Mouse (Mus musculus) liver, embryonic 11.5 days (tissue): ENCODE measurements around the gene Iqgap1. TPM values are rescaled to one million over a fixed set of nuclear protein-coding genes. Genes with fewer than 3 reads are reported as not detected.

Experiments
- ATAC-seq: fragments of 200-750 bp; cut with Nextera tagmentation; replicated peaks from 2 replicates; pipeline ENCODE4 v1.8.0; 2017; ENCODE audit warnings: moderate number of reproducible peaks, mild to moderate bottlenecking, moderate TSS enrichment, moderate library complexity; ENCODE audit not compliant: low FRiP score
- DNase-seq: peaks from one replicate; pipeline ENCODE4 v3.0.0-alpha.2; 2017; ENCODE audit warnings: low spot score
- H3K27ac ChIP-seq: fragments of 300-500 bp; sonication (generic); 2 replicates; pipeline ENCODE4 v1.5.1; 2014; ENCODE audit warnings: mild to moderate bottlenecking, low read depth, low read length, control low read depth
- H3K27me3 ChIP-seq: fragments of 300-500 bp; sonication (generic); replicated peaks from 2 replicates; pipeline ENCODE4 v1.6.1; 2014; ENCODE audit warnings: low read length, mixed read lengths; ENCODE audit not compliant: control insufficient read depth, insufficient read depth
- H3K36me3 ChIP-seq: fragments of 300-500 bp; sonication (generic); 2 replicates; pipeline ENCODE4 v1.6.1; 2014; ENCODE audit warnings: mild to moderate bottlenecking, low read length, moderate library complexity, mixed read lengths; ENCODE audit not compliant: control insufficient read depth, insufficient read depth
- H3K4me1 ChIP-seq: fragments of 300-500 bp; sonication (generic); replicated peaks from 2 replicates; pipeline ENCODE4 v1.6.1; 2014; ENCODE audit warnings: low read length, mixed read lengths; ENCODE audit not compliant: control insufficient read depth, insufficient read depth
- H3K4me2 ChIP-seq: fragments of 300-500 bp; sonication (generic); 2 replicates; pipeline ENCODE4 v1.6.1; 2014; ENCODE audit warnings: mild to moderate bottlenecking, control low read depth, moderate library complexity
- H3K4me3 ChIP-seq: fragments of 300-500 bp; sonication (generic); 2 replicates; pipeline ENCODE4 v1.5.1; 2014; ENCODE audit warnings: low read depth, low read length, control low read depth
- H3K9ac ChIP-seq: fragments of 300-500 bp; sonication (generic); 2 replicates; pipeline ENCODE4 v1.6.1; 2014; ENCODE audit warnings: low read depth, low read length, control low read depth
- H3K9me3 ChIP-seq: fragments of 300-500 bp; sonication (generic); 2 replicates; pipeline ENCODE4 v1.6.1; 2016; ENCODE audit warnings: low read length, inconsistent platforms, mixed read lengths; ENCODE audit not compliant: control insufficient read depth
- WGBS: fragments of 180-500 bp; shearing (Covaris S2); extraction: QIAGEN DNeasy Blood & Tissue Kit; methylation state at CpG from one replicate; pipeline ENCODE4 v1.1.7; 2014; 5-methylcytosine and 5-hydroxymethylcytosine counted together
- polyA plus RNA-seq: library from polyadenylated mRNA; unstranded; fragments of >200 nt; fragmentation: Nextera tagmentation; extraction: Ambion mirVana; gene quantifications from 2 replicates; pipeline ENCODE4 v1.2.1, GENCODE M21; 2014

Iqgap1 gene
- polyA plus RNA-seq, 1 experiment from 2014 or later = 28.2 TPM

- Histone ChIP-seq H3K27me3 (no peaks in the 10 kb centered on the region), H3K4me3 (no peak overlapping the region), H3K9me3 (no peaks in the 10 kb centered on the region), H3K4me2 (no peak overlapping the region), H3K4me1 (peaks cover 10% of the 10 kb centered on the region), H3K27ac (no peak overlapping the region), H3K9ac (no peak overlapping the region), H3K36me3 (peaks cover 4% of the 10 kb centered on the region; the same call in 1 of the 2 replicates)
- WGBS = 89% methylated on average over 15 of the region's 15 CpGs
- ATAC-seq (no peak), DNase-seq (no peak)
These were observed 50.9 kb downstream of the Iqgap1 start for GRCm38 (mm10) chr7:80774615-80775447.

DNA sequence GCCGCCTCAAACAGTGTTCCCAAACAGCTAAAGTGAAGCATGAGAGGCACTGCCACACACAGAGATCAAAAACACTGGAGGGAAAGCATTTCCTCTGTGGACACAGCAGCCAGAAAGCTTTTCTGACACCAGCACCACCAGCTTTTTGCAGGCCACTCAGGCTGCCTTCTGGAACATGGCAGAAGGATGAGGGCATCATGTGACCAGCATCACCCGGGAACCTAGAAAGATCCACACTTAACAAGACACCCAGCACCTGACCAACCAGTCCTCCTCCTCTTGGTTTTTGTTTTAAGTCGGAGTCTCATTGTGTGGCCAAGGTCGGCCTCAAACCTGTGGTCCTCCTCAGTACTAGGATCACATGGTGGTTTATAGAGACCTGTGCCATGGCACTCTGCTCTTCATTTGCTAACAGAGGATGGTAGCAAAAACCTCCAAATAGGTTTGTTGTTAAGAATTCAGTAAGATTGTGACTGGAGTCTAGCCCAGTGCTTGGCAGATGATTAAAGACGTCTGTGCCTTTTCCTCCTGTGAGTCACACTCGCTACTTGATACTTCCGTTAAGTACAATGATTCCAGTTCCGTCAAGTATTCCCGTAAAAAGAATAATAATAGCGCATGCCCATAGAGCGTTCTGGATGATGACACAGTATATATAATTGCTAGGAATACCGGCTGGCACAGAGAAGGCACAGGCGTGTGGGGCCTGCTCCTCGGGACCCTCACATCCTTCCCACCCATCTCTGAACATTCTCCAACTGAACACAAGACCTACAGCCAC, 51.8 kb downstream of the Iqgap1 start:
- no peak overlapping the region for H3K27ac ChIP-seq
- WGBS = 85% methylated on average over 14 of the region's 14 CpGs
- H3K4me3 ChIP-seq = no peak overlapping the region
- H3K4me2 ChIP-seq = no peak overlapping the region
- peaks cover 4% of the 10 kb centered on the region; the same call in 1 of the 2 replicates for H3K36me3 ChIP-seq
- no peak for DNase-seq
- no peaks in the 10 kb centered on the region for H3K9me3 ChIP-seq
- no peak overlapping the region for H3K9ac ChIP-seq
- peaks cover 3% of the 10 kb centered on the region; the same call in 1 of the 2 replicates for H3K4me1 ChIP-seq
- no peak for ATAC-seq
- H3K27me3 ChIP-seq = no peaks in the 10 kb centered on the region

- H3K9ac ChIP-seq = no peak overlapping the region
- no peak for DNase-seq
- H3K4me1 ChIP-seq = no peaks in the 10 kb centered on the region
- H3K27ac ChIP-seq = no peak overlapping the region
- no peaks in the 10 kb centered on the region for H3K9me3 ChIP-seq
- peaks cover 7% of the 10 kb centered on the region for H3K36me3 ChIP-seq
- 89% methylated on average over 2 of the region's 2 CpGs for WGBS
- no peak overlapping the region for H3K4me3 ChIP-seq
- H3K4me2 ChIP-seq = no peak overlapping the region
- ATAC-seq = no peak
- H3K27me3 ChIP-seq = no peaks in the 10 kb centered on the region
These were observed 55.3 kb downstream of the Iqgap1 start for GRCm38 (mm10) chr7:80770466-80770865.

DNA sequence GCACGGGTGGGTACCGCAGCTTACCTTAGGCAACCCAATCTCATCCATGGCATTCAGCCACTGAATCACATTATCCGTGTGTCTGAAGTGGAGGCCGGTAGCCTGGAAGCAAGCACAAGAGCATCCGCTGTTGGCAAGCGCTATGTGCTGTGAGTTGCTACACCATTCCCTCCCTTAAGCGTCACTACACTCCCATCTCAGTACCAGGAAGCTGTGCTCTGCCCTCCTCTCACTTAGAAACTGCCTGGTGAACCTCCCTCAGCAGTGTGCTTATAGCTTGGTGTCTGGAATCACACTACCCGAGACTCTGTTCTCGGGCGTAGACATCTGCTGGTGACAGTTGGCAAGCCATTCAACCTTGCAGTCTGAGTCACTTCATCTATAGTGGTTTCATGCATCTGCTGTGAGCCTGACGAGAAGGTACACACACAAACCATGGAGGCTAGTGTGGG, 58.9 kb downstream of the Iqgap1 start:
- 88% methylated on average over 11 of the region's 11 CpGs for WGBS
- H3K9me3 ChIP-seq = no peaks in the 10 kb centered on the region
- peaks cover 5% of the 10 kb centered on the region for H3K36me3 ChIP-seq
- DNase-seq (no peak), ATAC-seq (no peak)
- H3K4me2 ChIP-seq = no peak overlapping the region
- no peak overlapping the region for H3K9ac ChIP-seq
- H3K27ac ChIP-seq = no peak overlapping the region
- no peaks in the 10 kb centered on the region for H3K27me3 ChIP-seq
- no peaks in the 10 kb centered on the region for H3K4me1 ChIP-seq
- no peak overlapping the region for H3K4me3 ChIP-seq

- H3K4me2 ChIP-seq = no peak overlapping the region
- H3K27ac ChIP-seq = no peak overlapping the region
- no peaks in the 10 kb centered on the region for H3K4me1 ChIP-seq
- no peak overlapping the region for H3K4me3 ChIP-seq
- WGBS = 56% methylated on average over 3 of the region's 3 CpGs
- ATAC-seq (no peak), DNase-seq (no peak)
- H3K27me3 ChIP-seq = no peaks in the 10 kb centered on the region
- H3K36me3 ChIP-seq = peaks cover 3% of the 10 kb centered on the region; the same call in 1 of the 2 replicates
- no peak overlapping the region for H3K9ac ChIP-seq
- no peaks in the 10 kb centered on the region for H3K9me3 ChIP-seq
These were observed 59.7 kb downstream of the Iqgap1 start for GRCm38 (mm10) chr7:80766072-80766471.

DNA sequence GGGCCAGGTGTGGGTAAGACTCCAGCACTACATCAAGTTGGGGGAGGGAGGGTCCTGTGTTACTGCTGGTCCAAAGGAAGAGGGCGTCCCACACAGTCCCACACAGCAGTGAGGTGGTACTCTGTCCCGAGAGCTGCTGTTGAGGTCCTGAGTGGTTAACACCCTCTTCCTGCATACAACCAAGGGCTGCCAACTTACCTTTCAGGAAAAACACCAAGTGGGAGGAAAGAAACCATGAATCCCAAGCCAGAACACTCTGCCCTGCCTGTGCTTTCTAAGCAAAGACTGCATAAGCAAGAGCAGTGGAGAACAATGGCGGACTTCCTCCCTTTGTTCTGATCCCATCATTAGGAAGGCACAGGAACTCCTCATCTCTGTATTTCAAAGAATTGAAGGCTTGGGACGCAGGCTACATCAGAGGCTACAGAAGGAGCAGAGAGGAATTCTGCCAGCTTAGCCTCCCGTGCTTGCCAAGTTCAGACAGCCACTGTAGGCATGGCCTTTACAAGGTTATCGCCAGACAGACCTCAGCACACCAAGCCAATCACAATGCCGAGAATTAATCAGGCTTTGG, 61.8 kb downstream of the Iqgap1 start:
- H3K4me3 ChIP-seq = no peak overlapping the region
- no peaks in the 10 kb centered on the region for H3K9me3 ChIP-seq
- DNase-seq = no peak
- peaks cover 3% of the 10 kb centered on the region; the same call in 1 of the 2 replicates for H3K36me3 ChIP-seq
- no peak overlapping the region for H3K4me2 ChIP-seq
- H3K4me1 ChIP-seq = no peaks in the 10 kb centered on the region
- no peak for ATAC-seq
- no peaks in the 10 kb centered on the region for H3K27me3 ChIP-seq
- H3K9ac ChIP-seq = no peak overlapping the region
- no peak overlapping the region for H3K27ac ChIP-seq
- WGBS = 74% methylated on average over 7 of the region's 7 CpGs

- H3K4me1 ChIP-seq = no peaks in the 10 kb centered on the region
- H3K27ac ChIP-seq = no peak overlapping the region
- no peaks in the 10 kb centered on the region for H3K9me3 ChIP-seq
- no peak overlapping the region for H3K9ac ChIP-seq
- H3K4me2 ChIP-seq = no peak overlapping the region
- H3K27me3 ChIP-seq = no peaks in the 10 kb centered on the region
- 90% methylated on average over 8 of the region's 8 CpGs for WGBS
- H3K4me3 ChIP-seq = no peak overlapping the region
- DNase-seq (no peak), ATAC-seq (no peak)
- H3K36me3 ChIP-seq = peaks cover 10% of the 10 kb centered on the region
These were observed 63.5 kb downstream of the Iqgap1 start for GRCm38 (mm10) chr7:80762297-80762696.

- DNase-seq = no peak
- Histone ChIP-seq H3K27ac (no peak overlapping the region), H3K9ac (no peak overlapping the region), H3K4me2 (no peak overlapping the region), H3K9me3 (no peaks in the 10 kb centered on the region), H3K27me3 (no peaks in the 10 kb centered on the region), H3K36me3 (peaks cover 22% of the 10 kb centered on the region), H3K4me3 (no peak overlapping the region), H3K4me1 (no peaks in the 10 kb centered on the region)
- 75% methylated on average over 2 of the region's 2 CpGs for WGBS
- ATAC-seq = no peak
These were observed 71.7 kb downstream of the Iqgap1 start for GRCm38 (mm10) chr7:80754086-80754485.
